Mouse (Mus musculus) spleen, postnatal 14 days (tissue): Measurements from ENCODE around the gene Fam19a3.
"Not testable (repeated sequence)": the region's sequence is repeated elsewhere in the genome, so short reads cannot be mapped to it uniquely, and the experiment has no call there.

Experiments used
- DNase-seq, 2 experiments: peaks; one replicate each; pipeline ENCODE4 v3.0.0; 2021 to 2022; ENCODE audit warnings: low spot score in 2 of 2

Fam19a3 gene

GRCm38 (mm10) chr3:104781471-104781903 is at the start of gene Fam19a3:
TSS of gene Fam19a3 (minus strand) at chr3:104781840.
- DNase-seq = no peak

- DNase-seq = no peak
Measured at GRCm38 (mm10) chr3:104822413-104822812, 40.8 kb upstream of the Fam19a3 start.

GRCm38 (mm10) chr3:104820426-104820825 is 38.8 kb upstream of the Fam19a3 start:
- DNase-seq = no peak

- no peak for DNase-seq
Measured at GRCm38 (mm10) chr3:104818749-104819134, 37.1 kb upstream of the Fam19a3 start.

- peak; percentile 44 to 53 for DNase-seq
Measured at GRCm38 (mm10) chr3:104817991-104818748, 36.5 kb upstream of the Fam19a3 start, which contains the start of gene Mov10. TSS of gene Mov10 (minus strand) at chr3:104818563.

GRCm38 (mm10) chr3:104817481-104817990 is 35.9 kb upstream of the Fam19a3 start:
- DNase-seq = peak; percentile 19 to 37

GRCm38 (mm10) chr3:104816130-104816529 is 34.5 kb upstream of the Fam19a3 start:
- no peak for DNase-seq

GRCm38 (mm10) chr3:104815346-104815745 is 33.7 kb upstream of the Fam19a3 start:
- DNase-seq = no peak

GRCm38 (mm10) chr3:104814746-104815145 is 33.1 kb upstream of the Fam19a3 start:
- DNase-seq = no peak

GRCm38 (mm10) chr3:104813227-104813626 is 31.6 kb upstream of the Fam19a3 start:
- not testable (repeated sequence) for DNase-seq

- DNase-seq = no peak
Measured at GRCm38 (mm10) chr3:104812254-104812653, 30.6 kb upstream of the Fam19a3 start.

GRCm38 (mm10) chr3:104811752-104812151 is 30.1 kb upstream of the Fam19a3 start:
- DNase-seq = no peak

- no peak for DNase-seq
Measured at GRCm38 (mm10) chr3:104805539-104805938, 23.9 kb upstream of the Fam19a3 start.

GRCm38 (mm10) chr3:104804312-104804711 is 22.7 kb upstream of the Fam19a3 start:
- no peak for DNase-seq

- no peak for DNase-seq
Measured at GRCm38 (mm10) chr3:104801481-104801880, 19.8 kb upstream of the Fam19a3 start.

- DNase-seq = no peak
Measured at GRCm38 (mm10) chr3:104800681-104801080, 19.0 kb upstream of the Fam19a3 start.

- DNase-seq = no peak
Measured at GRCm38 (mm10) chr3:104796430-104797082, 14.9 kb upstream of the Fam19a3 start.

- no peak for DNase-seq
Measured at GRCm38 (mm10) chr3:104795661-104796340, 14.2 kb upstream of the Fam19a3 start.

GRCm38 (mm10) chr3:104794953-104795470 is 13.4 kb upstream of the Fam19a3 start:
- no peak for DNase-seq

- peak; percentile 37 to 44 for DNase-seq
Measured at GRCm38 (mm10) chr3:104793871-104794828, 12.5 kb upstream of the Fam19a3 start.
